Mouse (Mus musculus): Measurements from ENCODE around the gene Vps45.
"Not testable (repeated sequence)": the region's sequence is repeated elsewhere in the genome, so short reads cannot be mapped to it uniquely, and the experiment has no call there.

The Vps45 gene

GRCm38 (mm10) chr3:95972251-95972872 lies 85.9 kb downstream of the Vps45 start:
- DNase-seq (ENCODE audit: low spot score), result no peak

GRCm38 (mm10) chr3:95970661-95971060 lies 87.6 kb downstream of the Vps45 start:
- DNase-seq (ENCODE audit: low spot score), result not testable (repeated sequence)

- no peak for DNase-seq (ENCODE audit: low spot score)
Observed at GRCm38 (mm10) chr3:95969277-95969676, 89.0 kb downstream of the Vps45 start.

- DNase-seq (ENCODE audit: low spot score), result peak; percentile 36
Observed at GRCm38 (mm10) chr3:95965518-95966451, 92.5 kb downstream of the Vps45 start.

GRCm38 (mm10) chr3:95963681-95964080 lies 94.6 kb downstream of the Vps45 start:
- DNase-seq (ENCODE audit: low spot score), result no peak

GRCm38 (mm10) chr3:95963230-95963629 lies 95.0 kb downstream of the Vps45 start:
- no peak for DNase-seq (ENCODE audit: low spot score)

GRCm38 (mm10) chr3:95962182-95962581 lies 96.1 kb downstream of the Vps45 start:
- not testable (repeated sequence) for DNase-seq (ENCODE audit: low spot score)

GRCm38 (mm10) chr3:95959807-95960206 lies 98.5 kb downstream of the Vps45 start:
- DNase-seq (ENCODE audit: low spot score), result no peak

GRCm38 (mm10) chr3:95959082-95959481 lies 99.2 kb downstream of the Vps45 start:
- DNase-seq (ENCODE audit: low spot score), result no peak

- DNase-seq (ENCODE audit: low spot score), result no peak
Observed at GRCm38 (mm10) chr3:95957359-95958148, 100.7 kb downstream of the Vps45 start.

- DNase-seq (ENCODE audit: low spot score), result no peak
Observed at GRCm38 (mm10) chr3:95955318-95955717, 102.9 kb downstream of the Vps45 start.

GRCm38 (mm10) chr3:95954648-95955173 lies 103.6 kb downstream of the Vps45 start:
- DNase-seq (ENCODE audit: low spot score), result not testable (repeated sequence)

GRCm38 (mm10) chr3:95953522-95953921 lies 104.7 kb downstream of the Vps45 start:
- no peak for DNase-seq (ENCODE audit: low spot score)

- no peak for DNase-seq (ENCODE audit: low spot score)
Observed at GRCm38 (mm10) chr3:95953023-95953422, 105.2 kb downstream of the Vps45 start.

- DNase-seq (ENCODE audit: low spot score), result not testable (repeated sequence)
Observed at GRCm38 (mm10) chr3:95951566-95951965, 106.7 kb downstream of the Vps45 start.

GRCm38 (mm10) chr3:95950763-95951551 lies 107.3 kb downstream of the Vps45 start:
- peak; percentile 74 for DNase-seq (ENCODE audit: low spot score)
